Mouse (Mus musculus): ENCODE results near the gene Gm10320.

Gm10320 gene

GRCm38 (mm10) chr13:98491909-98492308 lies at the start of gene Gm10320:
Gm10320 (minus strand) TSS chr13:98492001.
- DNase-seq, result no peak

GRCm38 (mm10) chr13:98541601-98542000 lies 49.8 kb upstream of the Gm10320 start:
- no peak for DNase-seq

GRCm38 (mm10) chr13:98540206-98540605 lies 48.4 kb upstream of the Gm10320 start:
- DNase-seq, result no peak

- no peak for DNase-seq
Observed at GRCm38 (mm10) chr13:98539311-98539710, 47.5 kb upstream of the Gm10320 start.

- DNase-seq, result no peak
Observed at GRCm38 (mm10) chr13:98538587-98538986, 46.8 kb upstream of the Gm10320 start.

- no peak for DNase-seq
Observed at GRCm38 (mm10) chr13:98534913-98535262, 43.1 kb upstream of the Gm10320 start.

- no peak for DNase-seq
Observed at GRCm38 (mm10) chr13:98534190-98534912, 42.5 kb upstream of the Gm10320 start.

- no peak for DNase-seq
Observed at GRCm38 (mm10) chr13:98533415-98533814, 41.6 kb upstream of the Gm10320 start.

GRCm38 (mm10) chr13:98532699-98533375 lies 41.0 kb upstream of the Gm10320 start:
- DNase-seq, result no peak

- no peak for DNase-seq
Observed at GRCm38 (mm10) chr13:98531976-98532375, 40.2 kb upstream of the Gm10320 start.

- no peak for DNase-seq
Observed at GRCm38 (mm10) chr13:98531306-98531705, 39.5 kb upstream of the Gm10320 start.

- no peak for DNase-seq
Observed at GRCm38 (mm10) chr13:98523719-98524316, 32.0 kb upstream of the Gm10320 start.

- no peak for DNase-seq
Observed at GRCm38 (mm10) chr13:98518341-98518740, 26.5 kb upstream of the Gm10320 start.

- DNase-seq, result no peak
Observed at GRCm38 (mm10) chr13:98517666-98518065, 25.9 kb upstream of the Gm10320 start.

GRCm38 (mm10) chr13:98516985-98517384 lies 25.2 kb upstream of the Gm10320 start:
- DNase-seq, result no peak

GRCm38 (mm10) chr13:98512066-98512465 lies 20.3 kb upstream of the Gm10320 start:
- DNase-seq, result no peak

GRCm38 (mm10) chr13:98507656-98508055 lies 15.9 kb upstream of the Gm10320 start:
- no peak for DNase-seq

- no peak for DNase-seq
Observed at GRCm38 (mm10) chr13:98506496-98506895, 14.7 kb upstream of the Gm10320 start.

GRCm38 (mm10) chr13:98505989-98506388 lies 14.2 kb upstream of the Gm10320 start:
- no peak for DNase-seq

GRCm38 (mm10) chr13:98505489-98505857 lies 13.7 kb upstream of the Gm10320 start:
- DNase-seq, result no peak

GRCm38 (mm10) chr13:98504661-98505488 lies 13.1 kb upstream of the Gm10320 start:
- no peak for DNase-seq

- no peak for DNase-seq
Observed at GRCm38 (mm10) chr13:98504181-98504660, 12.4 kb upstream of the Gm10320 start.

- no peak for DNase-seq
Observed at GRCm38 (mm10) chr13:98503601-98504000, 11.8 kb upstream of the Gm10320 start.
